Mouse (Mus musculus) midbrain, embryonic 14.5 days (tissue): ENCODE results near the gene Rasgef1c. TPM values are rescaled to one million over a fixed set of nuclear protein-coding genes. Genes with fewer than 3 reads are reported as not detected.
A peak's percentile ranks its signal among the peaks of the same experiment; 100 is the strongest.

ENCODE experiments used
- ATAC-seq: fragments of 200-750 bp; cut with Nextera tagmentation; 2 replicates; pipeline ENCODE4 v1.8.0; 2017; ENCODE audit warnings: moderate number of reproducible peaks, moderate library complexity; ENCODE audit not compliant: low FRiP score, low TSS enrichment
- DNase-seq: peaks from one replicate; pipeline ENCODE4 v3.0.0-alpha.2; 2015
- H3K27ac ChIP-seq: fragments of 300-500 bp; sonication (generic); replicated peaks from 2 replicates; pipeline ENCODE4 v1.5.1; 2014; ENCODE audit warnings: mild to moderate bottlenecking, low read depth, low read length, moderate library complexity
- H3K27me3 ChIP-seq: fragments of 300-500 bp; sonication (generic); 2 replicates; pipeline ENCODE4 v1.6.1; 2014; ENCODE audit warnings: low read length, control low read depth, mixed read lengths; ENCODE audit not compliant: control insufficient read depth, insufficient read depth
- H3K36me3 ChIP-seq: fragments of 300-500 bp; sonication (generic); 2 replicates; pipeline ENCODE4 v1.6.1; 2014; ENCODE audit warnings: low read length, control low read depth; ENCODE audit not compliant: control insufficient read depth, insufficient read depth
- H3K4me1 ChIP-seq: fragments of 300-500 bp; sonication (generic); 2 replicates; pipeline ENCODE4 v1.6.1; 2014; ENCODE audit warnings: mild to moderate bottlenecking, antibody characterized with exemption, low read length, control low read depth; ENCODE audit not compliant: control insufficient read depth, insufficient read depth
- H3K4me2 ChIP-seq: fragments of 300-500 bp; sonication (generic); 2 replicates; pipeline ENCODE4 v1.6.1; 2014; ENCODE audit warnings: mild to moderate bottlenecking, low read length, moderate library complexity
- H3K4me3 ChIP-seq: fragments of 300-500 bp; sonication (generic); replicated peaks from 2 replicates; pipeline ENCODE4 v1.5.1; 2014; ENCODE audit warnings: low read depth, low read length
- H3K9ac ChIP-seq: fragments of 300-500 bp; sonication (generic); replicated peaks from 2 replicates; pipeline ENCODE4 v1.6.1; 2014; ENCODE audit warnings: mild to moderate bottlenecking, low read length, moderate library complexity
- H3K9me3 ChIP-seq: fragments of 300-500 bp; sonication (generic); 2 replicates; pipeline ENCODE4 v1.6.1; 2016; ENCODE audit warnings: low read length, control low read depth, mixed read lengths; ENCODE audit not compliant: control insufficient read depth
- WGBS: fragments of 180-500 bp; shearing (Covaris S2); extraction: QIAGEN DNeasy Blood & Tissue Kit; methylation state at CpG from one replicate; pipeline ENCODE4 v1.1.7; 2014; 5-methylcytosine and 5-hydroxymethylcytosine counted together
- microRNA-seq: library from miRNA; unstranded; fragments of <30 nt; microRNA quantifications from one replicate; pipeline ENCODE4, GENCODE M21; 2016
- polyA plus RNA-seq: library from polyadenylated mRNA; unstranded; fragments of >200 nt; fragmentation: Nextera tagmentation; extraction: Ambion mirVana; gene quantifications from 2 replicates; pipeline ENCODE4 v1.2.1, GENCODE M21; 2014

Gene Rasgef1c
- polyA plus RNA-seq, 1 experiment from 2014 or later: 24.9 TPM

GRCm38 (mm10) chr11:50026521-50027090, 125.0 kb downstream of the Rasgef1c start:
- Histone ChIP-seq H3K4me3 (peak overlapping the region; percentile 98), H3K9ac (peak overlapping the region; percentile 99), H3K36me3 (no peaks in the 10 kb centered on the region), H3K4me2 (peak overlapping the region; percentile 74), H3K9me3 (no peaks in the 10 kb centered on the region), H3K27ac (peak overlapping the region; percentile 99; the same call in 1 of the 2 replicates), H3K27me3 (no peaks in the 10 kb centered on the region), H3K4me1 (peaks cover 36% of the 10 kb centered on the region)
- DNase-seq (peak; percentile 23), ATAC-seq (no peak)
- 25% methylated on average over 3 of the region's 3 CpGs for WGBS

- no peak overlapping the region for H3K9ac ChIP-seq
- ATAC-seq (no peak), DNase-seq (peak; percentile 71)
- peaks cover 38% of the 10 kb centered on the region for H3K4me1 ChIP-seq
- no peak overlapping the region for H3K27ac ChIP-seq
- no peaks in the 10 kb centered on the region for H3K36me3 ChIP-seq
- no peaks in the 10 kb centered on the region for H3K9me3 ChIP-seq
- no peaks in the 10 kb centered on the region for H3K27me3 ChIP-seq
- H3K4me3 ChIP-seq: 0 out of 2 replicates have a peak overlapping the region, but pooled peaks have one; percentile 7
- H3K4me2 ChIP-seq: peak overlapping the region; percentile 74
Measured at GRCm38 (mm10) chr11:50028416-50028815, 126.8 kb downstream of the Rasgef1c start.

Small RNA genes within 50 kb of the gene (microRNA-seq; reads per million reads assigned to microRNA genes)
- not detected for gene Gm23492

Other genes starting within 250 kb of the Rasgef1c start
- gene Scgb3a1, start 238.2 kb upstream of the Rasgef1c start, polyA plus RNA-seq: not detected in 2 replicates
- 55.9 and 57.6 TPM in 2 replicates for gene Cnot6, start 189.1 kb upstream of the Rasgef1c start, polyA plus RNA-seq
- gene Gfpt2, start 107.7 kb upstream of the Rasgef1c start, polyA plus RNA-seq: 4.1 and 4.5 TPM in 2 replicates
- 58.7 and 72.4 TPM in 2 replicates for gene Mapk9, start 55.1 kb upstream of the Rasgef1c start, polyA plus RNA-seq
- 72.5 and 74.9 TPM in 2 replicates for gene Rnf130, start 123.5 kb downstream of the Rasgef1c start, polyA plus RNA-seq
- 26.1 and 35.4 TPM in 2 replicates for gene Tbc1d9b, start 229.6 kb downstream of the Rasgef1c start, polyA plus RNA-seq